Comparison of ENCODE assay signal across 25 mouse cellular contexts in the genomic region with DNA sequence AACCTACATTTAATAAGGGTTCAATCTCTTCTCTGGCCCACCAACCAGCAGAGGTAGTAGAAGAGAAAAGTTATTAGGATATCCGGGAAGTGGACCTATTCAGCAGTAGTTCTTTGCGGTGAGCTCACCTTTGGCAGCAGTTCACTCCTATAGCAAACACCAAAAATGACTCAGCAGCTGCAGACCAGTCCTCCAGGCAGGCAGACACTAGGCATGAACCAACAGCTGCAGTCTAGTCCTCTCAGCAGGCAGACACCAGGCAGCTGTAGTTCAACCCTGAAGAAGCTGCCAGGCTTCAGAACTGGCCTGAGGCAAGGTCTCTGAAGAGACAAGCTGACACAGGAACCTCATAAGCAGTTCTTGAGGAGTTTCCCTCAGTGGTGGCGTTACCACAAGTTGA.
DNase-seq lines count a peak whose midpoint lies in the region; ATAC-seq and TF ChIP-seq lines count a peak whose summit lies in the region.
"Had no signal": no experiment of that assay in that cellular context is flagged by ENCODE, and none has a peak within 500 bp of the region (broad histone marks: within the 10 kb centered on the region; RNA-seq: fewer than 3 reads in every experiment).

No protein-coding gene starts in this region.

- no peak for DNase-seq in limb, embryonic 10.5 days (ENCODE audit: low spot score)
- DNase-seq in 3134 (ENCODE audit: extremely low read depth, insufficient read length, low spot score), result peak; percentile 8
- DNase-seq in limb, embryonic 14.5 days (ENCODE audit: low spot score), result peak; percentile 24
- no peak for DNase-seq in kidney, postnatal 36 days
- DNase-seq in forebrain, embryonic 11.5 days (ENCODE audit: low spot score), result no peak
- DNase-seq: adrenal gland, adult 8-10 months; adrenal gland, postnatal 25 days; cerebellum, adult 11-12 months; cerebellum, adult 8-10 months; cerebellum, postnatal 10 days; cerebellum, postnatal 36 days; embryo, embryonic 11 days; gastrocnemius, postnatal 25 days; heart, adult 18-20 months; heart, postnatal 36 days had no signal

- peaks cover 10% of the 10 kb centered on the region; the same call in 1 of the 2 replicates for H3K4me1 ChIP-seq in limb, embryonic 13.5 days
- no peaks in the 10 kb centered on the region for H3K4me1 ChIP-seq in limb, embryonic 10.5 days
- peaks cover 6% of the 10 kb centered on the region; the same call in 1 of the 2 replicates for H3K4me1 ChIP-seq in limb, embryonic 14.5 days (ENCODE audit: control insufficient read depth, insufficient read depth, low read length)
- no peaks in the 10 kb centered on the region for H3K4me1 ChIP-seq in forebrain, embryonic 11.5 days (replicated peaks; ENCODE audit: control insufficient read depth, insufficient read depth, low read length)
- H3K4me1 ChIP-seq: forebrain, embryonic 12.5 days; heart, embryonic 15.5 days; hindbrain, embryonic 10.5 days; hindbrain, embryonic 13.5 days had no signal

- H3K9ac ChIP-seq in limb, embryonic 13.5 days, result no peak overlapping the region
- H3K9ac ChIP-seq in limb, embryonic 14.5 days (ENCODE audit: low read depth, low read length, severe bottlenecking), result no peak overlapping the region
- H3K9ac ChIP-seq in forebrain, embryonic 11.5 days (ENCODE audit: low read length), result no peak overlapping the region
- H3K9ac ChIP-seq: embryonic facial prominence, embryonic 15.5 days; forebrain, embryonic 12.5 days; forebrain, embryonic 15.5 days; heart, embryonic 12.5 days; heart, embryonic 15.5 days; hindbrain, embryonic 13.5 days had no signal

- H3K36me3 ChIP-seq in limb, embryonic 13.5 days, result no peaks in the 10 kb centered on the region
- H3K36me3 ChIP-seq in limb, embryonic 10.5 days, result no peaks in the 10 kb centered on the region
- no peaks in the 10 kb centered on the region for H3K36me3 ChIP-seq in limb, embryonic 14.5 days (ENCODE audit: control insufficient read depth, insufficient read depth, low read length)
- H3K36me3 ChIP-seq in forebrain, embryonic 11.5 days (ENCODE audit: control insufficient read depth, insufficient read depth, low read length), result no peaks in the 10 kb centered on the region
- H3K36me3 ChIP-seq: embryonic facial prominence, embryonic 15.5 days; forebrain, embryonic 12.5 days; forebrain, embryonic 15.5 days; heart, embryonic 15.5 days; hindbrain, embryonic 10.5 days; hindbrain, embryonic 13.5 days had no signal

- 0 out of 2 replicates have a peak, but pooled peaks have one; percentile 41 for ATAC-seq in limb, embryonic 13.5 days (ENCODE audit: low FRiP score, low read depth)
- no peak; the same call in 1 of the 2 replicates for ATAC-seq in limb, embryonic 14.5 days (ENCODE audit: low FRiP score, low read depth)
- ATAC-seq in forebrain, embryonic 11.5 days (replicated peaks; ENCODE audit: low FRiP score), result no peak
- ATAC-seq: activated CD4-positive, CD25-positive, alpha-beta regulatory T cell, adult 4 months; forebrain, embryonic 15.5 days; hindbrain, embryonic 16.5 days had no signal

- no peak overlapping the region for H3K27ac ChIP-seq in limb, embryonic 13.5 days
- H3K27ac ChIP-seq in limb, embryonic 10.5 days, result no peak overlapping the region
- no peak overlapping the region for H3K27ac ChIP-seq in limb, embryonic 14.5 days (replicated peaks; ENCODE audit: low read depth, low read length)
- H3K27ac ChIP-seq in forebrain, embryonic 11.5 days (ENCODE audit: low read depth, low read length), result no peak overlapping the region
- H3K27ac ChIP-seq: embryonic facial prominence, embryonic 15.5 days; forebrain, embryonic 12.5 days; forebrain, embryonic 15.5 days; heart, embryonic 15.5 days; hindbrain, embryonic 10.5 days; hindbrain, embryonic 13.5 days had no signal

- 77% methylated on average over 3 of the region's 3 CpGs for WGBS in limb, embryonic 13.5 days
- WGBS in limb, embryonic 10.5 days, result 95% methylated on average over 3 of the region's 3 CpGs
- WGBS in limb, embryonic 14.5 days, result 81% methylated on average over 3 of the region's 3 CpGs
- 88% methylated on average over 3 of the region's 3 CpGs for WGBS in forebrain, embryonic 11.5 days

- no peak overlapping the region for H3K4me2 ChIP-seq in limb, embryonic 13.5 days (replicated peaks)
- no peak overlapping the region for H3K4me2 ChIP-seq in limb, embryonic 14.5 days (replicated peaks; ENCODE audit: low read depth, low read length, severe bottlenecking)
- H3K4me2 ChIP-seq in forebrain, embryonic 11.5 days (ENCODE audit: low read depth, low read length, severe bottlenecking), result no peak overlapping the region
- H3K4me2 ChIP-seq: embryonic facial prominence, embryonic 15.5 days; forebrain, embryonic 12.5 days; forebrain, embryonic 15.5 days; heart, embryonic 12.5 days; heart, embryonic 15.5 days; hindbrain, embryonic 13.5 days had no signal

- H3K4me3 ChIP-seq in limb, embryonic 13.5 days, result no peak overlapping the region
- H3K4me3 ChIP-seq in limb, embryonic 10.5 days, result no peak overlapping the region
- no peak overlapping the region for H3K4me3 ChIP-seq in limb, embryonic 14.5 days (replicated peaks; ENCODE audit: low read length)
- no peak overlapping the region for H3K4me3 ChIP-seq in forebrain, embryonic 11.5 days (ENCODE audit: low read depth, low read length)
- H3K4me3 ChIP-seq: embryonic facial prominence, embryonic 15.5 days; forebrain, embryonic 12.5 days; forebrain, embryonic 15.5 days; heart, embryonic 12.5 days; heart, embryonic 15.5 days; hindbrain, embryonic 10.5 days; hindbrain, embryonic 13.5 days had no signal

- H3K9me3 ChIP-seq in limb, embryonic 13.5 days, result no peaks in the 10 kb centered on the region
- H3K9me3 ChIP-seq in limb, embryonic 10.5 days (replicated peaks), result no peaks in the 10 kb centered on the region
- H3K9me3 ChIP-seq in limb, embryonic 14.5 days (ENCODE audit: control insufficient read depth, low read length), result no peaks in the 10 kb centered on the region
- H3K9me3 ChIP-seq in forebrain, embryonic 11.5 days (ENCODE audit: control insufficient read depth, low read length), result no peaks in the 10 kb centered on the region
- H3K9me3 ChIP-seq: embryonic facial prominence, embryonic 15.5 days; forebrain, embryonic 12.5 days; forebrain, embryonic 15.5 days; heart, embryonic 12.5 days; heart, embryonic 15.5 days; hindbrain, embryonic 10.5 days; hindbrain, embryonic 13.5 days had no signal

- H3K27me3 ChIP-seq in limb, embryonic 13.5 days, result no peaks in the 10 kb centered on the region
- H3K27me3 ChIP-seq in limb, embryonic 10.5 days (ENCODE audit: low read depth, poor library complexity, severe bottlenecking), result no peaks in the 10 kb centered on the region
- no peaks in the 10 kb centered on the region for H3K27me3 ChIP-seq in limb, embryonic 14.5 days (ENCODE audit: control insufficient read depth, insufficient read depth, low read length)
- no peaks in the 10 kb centered on the region for H3K27me3 ChIP-seq in forebrain, embryonic 11.5 days (ENCODE audit: control insufficient read depth, insufficient read depth, low read length)
- H3K27me3 ChIP-seq: embryonic facial prominence, embryonic 15.5 days; forebrain, embryonic 12.5 days; forebrain, embryonic 15.5 days; heart, embryonic 12.5 days; heart, embryonic 15.5 days; hindbrain, embryonic 13.5 days had no signal

- no peak for TF ChIP-seq POLR2A in limb, embryonic 14.5 days (IDR thresholded peaks at IDR 0.05; ENCODE audit: borderline replicate concordance, extremely low read depth, insufficient read depth, insufficient read length)

Comparison
In these comparisons a context has a peak if more than half of its experiments do, and no peak if none do; other contexts are left out.
1. DNase-seq: peak in 3134 (single experiment) and limb, embryonic 14.5 days (single experiment); none in limb, embryonic 10.5 days (single experiment), kidney, postnatal 36 days (0 of 2) and forebrain, embryonic 11.5 days (single experiment).